Mouse (Mus musculus): ENCODE data around the gene Magea8.

Gene Magea8

DNA sequence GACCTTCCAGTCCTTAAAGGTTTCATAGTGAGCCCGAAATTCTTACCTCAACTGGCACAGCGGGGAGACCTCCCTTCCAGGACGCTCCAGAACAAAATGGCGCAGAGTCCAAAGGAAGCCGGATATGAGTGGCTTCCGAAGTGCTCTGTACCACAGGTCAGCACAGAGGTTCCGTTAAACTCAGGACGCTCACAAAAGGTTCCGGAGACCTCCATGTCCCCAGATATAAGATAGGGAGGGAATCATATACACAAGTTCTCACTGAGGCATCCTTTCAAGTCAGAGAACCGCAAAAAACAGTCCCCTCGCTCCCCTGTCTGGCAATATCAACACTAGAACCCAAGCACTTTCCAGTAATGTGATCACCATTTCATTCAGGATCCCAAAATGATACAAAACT is at the start of gene Magea8:
Gene Magea8, minus strand, starts transcription at position 101 of the 400 bp plus-strand sequence.
- WGBS, result 90% methylated on average over 11 of the region's 11 CpGs

DNA sequence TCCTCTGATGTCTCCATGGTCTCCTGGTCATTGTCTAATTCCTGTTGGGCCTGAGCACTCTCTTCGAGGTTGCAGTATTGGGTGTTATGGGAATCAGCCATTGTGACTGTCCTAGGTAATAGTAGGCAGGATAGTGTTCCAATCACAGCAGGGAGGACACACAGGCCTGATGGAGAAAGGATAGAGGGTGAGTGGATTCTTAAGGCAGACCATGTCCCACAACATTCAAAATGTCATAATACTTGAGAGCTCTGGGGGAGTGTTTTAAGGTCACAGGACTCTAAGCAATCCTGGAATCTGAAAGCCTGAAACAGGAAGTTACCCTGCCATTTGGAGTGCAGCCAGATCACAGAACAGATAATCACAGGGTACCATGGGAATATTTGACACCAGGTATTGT is 46.2 kb downstream of the Magea8 start, which contains the start of gene Magea3:
Gene Magea3, minus strand, starts transcription at position 101 of the 400 bp plus-strand sequence.
- WGBS, result 67% methylated on average over 1 of the region's 1 CpGs

DNA sequence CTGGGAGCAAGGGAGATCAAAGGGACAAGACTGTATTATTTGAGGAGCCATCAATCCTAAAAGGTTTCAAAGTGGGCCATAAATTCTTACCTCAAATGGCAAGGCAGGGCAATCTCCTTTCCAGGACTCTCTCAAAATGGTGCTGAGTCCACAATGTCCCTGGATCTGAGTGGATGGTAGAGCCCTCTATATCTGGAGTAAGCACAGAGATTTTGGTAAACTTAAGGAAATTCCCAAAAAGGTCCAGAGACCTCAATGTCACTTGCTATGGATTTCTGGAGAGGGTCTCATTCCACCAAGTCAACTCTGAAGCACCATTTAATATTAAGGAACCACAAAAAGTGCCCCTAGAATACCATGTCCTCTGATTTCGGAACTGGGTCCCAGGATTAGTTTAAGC is 59.8 kb downstream of the Magea8 start, which contains the start of gene Magea6:
Gene Magea6, minus strand, starts transcription at position 101 of the 400 bp plus-strand sequence.
- WGBS, result 50% methylated on average over 1 of the region's 1 CpGs

Data from cerebral cortex, adult 2 months (tissue).